Mouse (Mus musculus): ENCODE data around the gene Ndnf.

The Ndnf gene

GRCm38 (mm10) chr6:65671451-65671850, at the start of gene Ndnf:
Ndnf (plus strand) TSS chr6:65671590.
- peak; percentile 80 for DNase-seq

GRCm38 (mm10) chr6:65623016-65623715, 48.2 kb upstream of the Ndnf start:
- DNase-seq: peak; percentile 23

- no peak for DNase-seq
Observed at GRCm38 (mm10) chr6:65630578-65630977, 40.8 kb upstream of the Ndnf start.

GRCm38 (mm10) chr6:65632184-65632583, 39.2 kb upstream of the Ndnf start:
- DNase-seq: no peak

GRCm38 (mm10) chr6:65642431-65642830, 29.0 kb upstream of the Ndnf start:
- DNase-seq: no peak

- no peak for DNase-seq
Observed at GRCm38 (mm10) chr6:65644110-65644509, 27.3 kb upstream of the Ndnf start.

- DNase-seq: no peak
Observed at GRCm38 (mm10) chr6:65646408-65646807, 25.0 kb upstream of the Ndnf start.

- DNase-seq: no peak
Observed at GRCm38 (mm10) chr6:65647731-65648130, 23.7 kb upstream of the Ndnf start.

- DNase-seq: no peak
Observed at GRCm38 (mm10) chr6:65651376-65651775, 20.0 kb upstream of the Ndnf start.

- no peak for DNase-seq
Observed at GRCm38 (mm10) chr6:65661272-65661671, 10.1 kb upstream of the Ndnf start.

- no peak for DNase-seq
Observed at GRCm38 (mm10) chr6:65662050-65662449, 9.3 kb upstream of the Ndnf start.

- DNase-seq: no peak
Observed at GRCm38 (mm10) chr6:65663990-65664389, 7.4 kb upstream of the Ndnf start.

GRCm38 (mm10) chr6:65666295-65666694, 5.1 kb upstream of the Ndnf start:
- no peak for DNase-seq

GRCm38 (mm10) chr6:65669971-65670370, 1.4 kb upstream of the Ndnf start:
- no peak for DNase-seq

GRCm38 (mm10) chr6:65670981-65671411, 394 bp upstream of the Ndnf start:
- DNase-seq: peak; percentile 3

- DNase-seq: peak; percentile 23
Observed at GRCm38 (mm10) chr6:65672131-65673031, 991 bp downstream of the Ndnf start.

- no peak for DNase-seq
Observed at GRCm38 (mm10) chr6:65693938-65694337, 22.5 kb downstream of the Ndnf start.

- DNase-seq: no peak
Observed at GRCm38 (mm10) chr6:65720676-65721075, 49.3 kb downstream of the Ndnf start.

- no peak for DNase-seq
Observed at GRCm38 (mm10) chr6:65725677-65726076, 54.3 kb downstream of the Ndnf start.

- DNase-seq: no peak
Observed at GRCm38 (mm10) chr6:65728261-65728660, 56.9 kb downstream of the Ndnf start.

GRCm38 (mm10) chr6:65739442-65739841, 68.1 kb downstream of the Ndnf start:
- no peak for DNase-seq

- DNase-seq: no peak
Observed at GRCm38 (mm10) chr6:65743144-65743870, 71.9 kb downstream of the Ndnf start.

GRCm38 (mm10) chr6:65743871-65744202, 72.4 kb downstream of the Ndnf start:
- no peak for DNase-seq
